30 mouse cellular contexts compared by ENCODE assay signal in the genomic region with DNA sequence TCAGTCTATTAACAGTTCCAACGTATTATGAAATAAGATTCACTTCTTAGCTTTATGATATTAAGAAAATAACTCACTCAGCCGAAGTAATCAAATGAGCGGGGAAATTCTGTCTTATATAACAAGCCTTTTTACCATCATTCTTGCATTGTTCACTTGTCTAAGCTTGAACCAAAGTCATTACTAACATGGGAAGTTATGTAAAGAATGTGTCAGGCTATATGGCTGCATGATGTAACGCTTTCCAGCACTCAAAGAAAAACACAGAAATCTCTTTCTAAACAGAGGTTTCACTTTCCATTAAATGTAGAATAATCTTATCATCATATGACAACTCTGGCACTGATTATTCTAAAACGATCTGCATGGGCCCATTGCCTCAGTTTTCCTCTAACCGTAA. TPM values are rescaled to one million over a fixed set of nuclear protein-coding genes. Genes with fewer than 3 reads are reported as not detected.
DNase-seq lines count a peak whose midpoint lies in the region; ATAC-seq and TF ChIP-seq lines count a peak whose summit lies in the region.
"Had no signal": no experiment of that assay in that cellular context is flagged by ENCODE, and none has a peak within 500 bp of the region (broad histone marks: within the 10 kb centered on the region; RNA-seq: fewer than 3 reads in every experiment).

No protein-coding gene starts in this region.

- no peak for TF ChIP-seq POLR2A in embryonic fibroblast, embryonic 13.5 days (IDR thresholded peaks at IDR 0.05; ENCODE audit: low read depth, low read length)

- H3K27ac ChIP-seq in kidney, postnatal 0 days, result no peak overlapping the region
- H3K27ac ChIP-seq in kidney, embryonic 14.5 days (ENCODE audit: low read depth, low read length), result no peak overlapping the region
- peak overlapping the region; percentile 62 for H3K27ac ChIP-seq in embryonic fibroblast, embryonic 13.5 days (ENCODE audit: insufficient read depth, low read length)
- H3K27ac ChIP-seq in neural tube, embryonic 15.5 days (replicated peaks), result no peak overlapping the region
- H3K27ac ChIP-seq: forebrain, embryonic 10.5 days; forebrain, embryonic 15.5 days; heart, adult 2 months; heart, embryonic 15.5 days; liver, embryonic 15.5 days; lung, embryonic 15.5 days; midbrain, embryonic 12.5 days; stomach, embryonic 15.5 days had no signal

- no peak overlapping the region for H3K9ac ChIP-seq in kidney, postnatal 0 days (ENCODE audit: low read depth, low read length)
- no peak overlapping the region for H3K9ac ChIP-seq in kidney, embryonic 14.5 days (ENCODE audit: low read depth, low read length)
- no peak overlapping the region for H3K9ac ChIP-seq in neural tube, embryonic 15.5 days (replicated peaks)
- H3K9ac ChIP-seq: forebrain, embryonic 15.5 days; heart, embryonic 15.5 days; liver, embryonic 15.5 days; lung, embryonic 15.5 days; midbrain, embryonic 12.5 days; stomach, embryonic 15.5 days had no signal

- peak; percentile 34 for DNase-seq in kidney, postnatal 0 days (ENCODE audit: low spot score)
- DNase-seq in mesoderm, embryonic 11.5 days (ENCODE audit: low read depth, low spot score), result peak; percentile 29
- no peak for DNase-seq in natural killer cell, adult 2 months (ENCODE audit: low spot score in 2 of 2)
- no peak for DNase-seq in adipocyte (ENCODE audit: low spot score)
- DNase-seq: adrenal gland, postnatal 10 days; cerebellum, adult 8-10 months; cerebellum, postnatal 25 days; gastrocnemius, postnatal 36 days; heart, adult 2 months; kidney, adult 18-20 months; kidney, postnatal 10 days; layer of hippocampus, adult 9-11 months; lung, postnatal 36 days; retina, postnatal 1 day; right cerebral cortex, postnatal 25 days; thymus, adult 18-20 months; thymus, postnatal 25 days had no signal

- H3K4me3 ChIP-seq in kidney, postnatal 0 days (replicated peaks; ENCODE audit: low read depth, low read length), result no peak overlapping the region
- H3K4me3 ChIP-seq in kidney, embryonic 14.5 days (ENCODE audit: low read length), result no peak overlapping the region
- no peak overlapping the region for H3K4me3 ChIP-seq in embryonic fibroblast, embryonic 13.5 days (ENCODE audit: insufficient read depth, low read length)
- no peak overlapping the region for H3K4me3 ChIP-seq in neural tube, embryonic 15.5 days (replicated peaks)
- H3K4me3 ChIP-seq: forebrain, embryonic 10.5 days; forebrain, embryonic 15.5 days; heart, adult 2 months; heart, embryonic 15.5 days; liver, embryonic 15.5 days; lung, embryonic 15.5 days; midbrain, embryonic 12.5 days; stomach, embryonic 15.5 days had no signal

- WGBS in kidney, postnatal 0 days, result 65% methylated on average over 6 of the region's 6 CpGs
- 73% methylated on average over 6 of the region's 6 CpGs for WGBS in kidney, embryonic 14.5 days
- WGBS in neural tube, embryonic 15.5 days, result 82% methylated on average over 6 of the region's 6 CpGs

- no peak overlapping the region for H3K4me2 ChIP-seq in kidney, postnatal 0 days (ENCODE audit: low read length)
- no peak overlapping the region for H3K4me2 ChIP-seq in kidney, embryonic 14.5 days (replicated peaks; ENCODE audit: low read depth, low read length)
- no peak overlapping the region for H3K4me2 ChIP-seq in neural tube, embryonic 15.5 days
- H3K4me2 ChIP-seq: forebrain, embryonic 15.5 days; heart, embryonic 15.5 days; liver, embryonic 15.5 days; lung, embryonic 15.5 days; midbrain, embryonic 12.5 days; stomach, embryonic 15.5 days had no signal

- H3K27me3 ChIP-seq in kidney, postnatal 0 days (ENCODE audit: insufficient read depth, low read length), result no peaks in the 10 kb centered on the region
- no peaks in the 10 kb centered on the region for H3K27me3 ChIP-seq in kidney, embryonic 14.5 days (ENCODE audit: control insufficient read depth, insufficient read depth, low read length)
- no peaks in the 10 kb centered on the region for H3K27me3 ChIP-seq in neural tube, embryonic 15.5 days (replicated peaks)
- H3K27me3 ChIP-seq: forebrain, embryonic 15.5 days; heart, embryonic 15.5 days; liver, embryonic 15.5 days; lung, embryonic 15.5 days; midbrain, embryonic 12.5 days; stomach, embryonic 15.5 days had no signal

- ATAC-seq in kidney, postnatal 0 days (replicated peaks; ENCODE audit: low FRiP score, low read depth), result no peak
- no peak for ATAC-seq in kidney, embryonic 14.5 days (ENCODE audit: low FRiP score, low TSS enrichment)
- no peak for ATAC-seq in neural tube, embryonic 15.5 days (ENCODE audit: low FRiP score)
- ATAC-seq: CD4-positive, CD25-positive, alpha-beta regulatory T cell, adult 4 months; forebrain, embryonic 15.5 days; hindbrain, embryonic 16.5 days had no signal

- TF ChIP-seq CTCF in kidney, postnatal 0 days (IDR thresholded peaks at IDR 0.05; ENCODE audit: low read depth), result no peak
- TF ChIP-seq CTCF in embryonic fibroblast, embryonic 13.5 days (IDR thresholded peaks at IDR 0.05; ENCODE audit: borderline replicate concordance, insufficient read depth, low read length), result no peak

- H3K9me3 ChIP-seq in kidney, postnatal 0 days (replicated peaks; ENCODE audit: low read length), result no peaks in the 10 kb centered on the region
- H3K9me3 ChIP-seq in kidney, embryonic 14.5 days (ENCODE audit: control insufficient read depth, low read length), result no peaks in the 10 kb centered on the region
- H3K9me3 ChIP-seq in neural tube, embryonic 15.5 days (replicated peaks), result no peaks in the 10 kb centered on the region
- H3K9me3 ChIP-seq: forebrain, embryonic 10.5 days; forebrain, embryonic 15.5 days; heart, embryonic 15.5 days; liver, embryonic 15.5 days; lung, embryonic 15.5 days; midbrain, embryonic 12.5 days; stomach, embryonic 15.5 days had no signal

- H3K36me3 ChIP-seq in kidney, postnatal 0 days (ENCODE audit: insufficient read depth, low read length), result no peaks in the 10 kb centered on the region
- H3K36me3 ChIP-seq in kidney, embryonic 14.5 days (ENCODE audit: control insufficient read depth, insufficient read depth, low read length), result no peaks in the 10 kb centered on the region
- H3K36me3 ChIP-seq in neural tube, embryonic 15.5 days, result 0 out of 2 replicates have a peak, but pooled peaks cover 4% of the 10 kb centered on the region
- H3K36me3 ChIP-seq: forebrain, embryonic 10.5 days; forebrain, embryonic 15.5 days; heart, embryonic 15.5 days; liver, embryonic 15.5 days; lung, embryonic 15.5 days; midbrain, embryonic 12.5 days; stomach, embryonic 15.5 days had no signal

- H3K4me1 ChIP-seq in kidney, postnatal 0 days (replicated peaks; ENCODE audit: insufficient read depth, low read length), result no peaks in the 10 kb centered on the region
- no peaks in the 10 kb centered on the region for H3K4me1 ChIP-seq in kidney, embryonic 14.5 days (ENCODE audit: control insufficient read depth, insufficient read depth, low read length)
- peaks cover 3% of the 10 kb centered on the region; the same call in 1 of the 2 replicates for H3K4me1 ChIP-seq in embryonic fibroblast, embryonic 13.5 days (ENCODE audit: control insufficient read depth, insufficient read depth, low read length)
- H3K4me1 ChIP-seq in neural tube, embryonic 15.5 days, result no peaks in the 10 kb centered on the region
- H3K4me1 ChIP-seq: forebrain, embryonic 10.5 days; liver, embryonic 15.5 days; lung, embryonic 15.5 days; stomach, embryonic 15.5 days had no signal

RNA-seq across cellular contexts. Expression of a gene that starts 29.9 kb away (rescaled TPM):
- 5.4 and 5.6 TPM in 2 replicates for polyA plus RNA-seq in kidney, postnatal 0 days (2015; fragmentation: Nextera tagmentation; extraction: Ambion mirVana)
- polyA plus RNA-seq in kidney, embryonic 14.5 days (2014; fragmentation: Nextera tagmentation; extraction: Ambion mirVana), result 8.9 and 9.4 TPM in 2 replicates
- 6.8 and 18.0 TPM in 2 replicates for polyA plus RNA-seq in embryonic fibroblast, embryonic 13.5 days (2011; ENCODE audit: insufficient read length, low read depth, missing spikeins)
- polyA plus RNA-seq in neural tube, embryonic 15.5 days (2015; fragmentation: Nextera tagmentation; extraction: Ambion mirVana), result 54.8 and 55.1 TPM in 2 replicates
- polyA plus RNA-seq: CD4-positive, CD25-positive, alpha-beta regulatory T cell, adult 4 months; liver, adult 2 months had no signal

Comparison
In these comparisons a context has a peak if more than half of its experiments do, and no peak if none do; other contexts are left out.
1. DNase-seq: peak in kidney, postnatal 0 days (single experiment) and mesoderm, embryonic 11.5 days (single experiment); none in natural killer cell, adult 2 months (0 of 2) and adipocyte (single experiment).